Mouse (Mus musculus): ENCODE measurements around the gene Clrn3.

Clrn3 gene

GRCm38 (mm10) chr7:135486645-135487382 lies 41.6 kb downstream of the Clrn3 start:
- DNase-seq = no peak

GRCm38 (mm10) chr7:135485796-135486410 lies 42.6 kb downstream of the Clrn3 start:
- DNase-seq = peak; percentile 83 to 90

- no peak for DNase-seq
These were observed 43.2 kb downstream of the Clrn3 start for GRCm38 (mm10) chr7:135485116-135485795.

GRCm38 (mm10) chr7:135484341-135484740 lies 44.1 kb downstream of the Clrn3 start:
- DNase-seq = no peak

- DNase-seq = no peak
These were observed 44.7 kb downstream of the Clrn3 start for GRCm38 (mm10) chr7:135483751-135484150.

GRCm38 (mm10) chr7:135481150-135481549 lies 47.3 kb downstream of the Clrn3 start:
- DNase-seq = no peak

GRCm38 (mm10) chr7:135479912-135480311 lies 48.5 kb downstream of the Clrn3 start:
- DNase-seq = no peak

- DNase-seq = no peak
These were observed 49.1 kb downstream of the Clrn3 start for GRCm38 (mm10) chr7:135479322-135479880.

- DNase-seq = no peak
These were observed 51.2 kb downstream of the Clrn3 start for GRCm38 (mm10) chr7:135477256-135477655.

- DNase-seq = no peak
These were observed 52.5 kb downstream of the Clrn3 start for GRCm38 (mm10) chr7:135475981-135476380.

- no peak for DNase-seq
These were observed 58.1 kb downstream of the Clrn3 start for GRCm38 (mm10) chr7:135470319-135470718.

- no peak for DNase-seq
These were observed 59.8 kb downstream of the Clrn3 start for GRCm38 (mm10) chr7:135468631-135469030.

GRCm38 (mm10) chr7:135465293-135465692 lies 63.2 kb downstream of the Clrn3 start:
- peak; percentile 13 to 22 for DNase-seq

GRCm38 (mm10) chr7:135464689-135465259 lies 63.7 kb downstream of the Clrn3 start:
- peak; percentile 64 to 78 for DNase-seq
